Mouse (Mus musculus) erythroblast, embryonic 14.5 days (primary cell): ENCODE measurements around the gene Cd300lf. TPM values are rescaled to one million over a fixed set of nuclear protein-coding genes. Genes with fewer than 3 reads are reported as not detected.

Experiments used
- H3K27me3 ChIP-seq: 2 replicates; pipeline ENCODE4 v1.6.1; 2012; ENCODE audit warnings: inconsistent platforms; ENCODE audit not compliant: control insufficient read depth
- H3K36me3 ChIP-seq: 2 replicates; pipeline ENCODE4 v1.6.1; 2012; ENCODE audit warnings: mild to moderate bottlenecking, inconsistent platforms; ENCODE audit not compliant: control insufficient read depth
- H3K4me1 ChIP-seq: 2 replicates; pipeline ENCODE4 v1.6.1; 2012; ENCODE audit warnings: inconsistent platforms; ENCODE audit not compliant: control insufficient read depth
- H3K4me3 ChIP-seq: replicated peaks from 2 replicates; pipeline ENCODE3; 2012; ENCODE audit warnings: moderate library complexity, mild to moderate bottlenecking, inconsistent platforms
- H3K9me3 ChIP-seq: 2 replicates; pipeline ENCODE4 v1.6.1; 2012; ENCODE audit warnings: low read length, inconsistent platforms, mixed read lengths; ENCODE audit not compliant: control insufficient read depth
- GATA1 ChIP-seq: IDR thresholded peaks from 2 replicates; pipeline ENCODE4 v1.6.1; 2012; ENCODE audit warnings: low read length, inconsistent platforms, mixed read lengths
- TAL1 ChIP-seq: IDR thresholded peaks from 3 replicates; pipeline ENCODE4 v1.6.1; 2012; ENCODE audit warnings: low read length, inconsistent platforms, mixed read lengths
- polyA plus RNA-seq: library from polyadenylated mRNA; stranded (reverse); fragments of >175 nt; gene quantifications from 2 replicates; pipeline ENCODE4 v1.2.3, GENCODE M21; 2012

Gene Cd300lf
- polyA plus RNA-seq, 1 experiment: not detected

DNA sequence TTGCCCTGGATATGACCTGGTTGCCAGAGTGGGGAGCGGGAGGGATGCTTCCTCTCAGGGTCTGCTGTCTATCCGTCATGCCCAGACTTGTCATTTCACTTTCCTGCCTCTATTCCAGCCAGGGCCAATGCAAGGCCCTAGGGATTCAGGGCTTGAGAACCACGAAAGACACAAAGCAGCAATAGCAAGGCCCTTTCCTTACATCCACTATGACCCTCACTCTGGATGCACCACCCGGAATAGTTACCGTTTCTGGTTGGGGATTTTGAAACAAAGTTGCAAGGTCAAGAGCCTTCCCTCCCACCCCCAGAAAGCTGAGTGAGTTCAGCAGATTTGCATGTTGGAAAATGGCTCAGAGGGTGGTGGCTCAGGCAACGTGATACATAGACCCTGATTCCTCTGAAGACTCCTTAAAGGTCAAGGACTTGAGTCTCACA lies 32.2 kb downstream of the Cd300lf start:
- H3K4me1 ChIP-seq: no peaks in the 10 kb centered on the region
- no peaks in the 10 kb centered on the region for H3K9me3 ChIP-seq
- H3K36me3 ChIP-seq: no peaks in the 10 kb centered on the region
- no peak overlapping the region for H3K4me3 ChIP-seq
- H3K27me3 ChIP-seq: no peaks in the 10 kb centered on the region
- TF ChIP-seq TAL1 (no peak), GATA1 (no peak)

DNA sequence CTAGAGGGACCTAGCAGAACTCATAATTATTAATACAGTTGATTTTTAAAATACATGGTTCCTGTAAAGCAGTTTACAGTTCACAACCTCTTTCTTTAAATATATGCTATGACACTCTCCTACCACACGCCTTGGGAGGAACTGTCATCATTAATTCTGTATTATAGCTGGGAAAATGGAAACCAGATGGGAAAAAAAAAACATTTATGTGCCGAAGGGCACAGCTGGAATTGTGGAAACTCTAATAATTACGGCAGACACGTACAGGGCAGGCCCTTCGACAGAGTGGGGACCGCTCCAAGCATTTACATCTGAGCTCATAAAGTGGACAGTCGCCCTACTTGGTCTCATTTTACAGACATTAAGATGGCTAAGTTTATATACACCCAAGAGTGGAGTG lies 33.1 kb downstream of the Cd300lf start:
- Histone ChIP-seq H3K4me1 (no peaks in the 10 kb centered on the region), H3K27me3 (no peaks in the 10 kb centered on the region), H3K9me3 (no peaks in the 10 kb centered on the region), H3K4me3 (no peak overlapping the region), H3K36me3 (no peaks in the 10 kb centered on the region)
- TF ChIP-seq GATA1: no peak
- TF ChIP-seq TAL1: no peak

DNA sequence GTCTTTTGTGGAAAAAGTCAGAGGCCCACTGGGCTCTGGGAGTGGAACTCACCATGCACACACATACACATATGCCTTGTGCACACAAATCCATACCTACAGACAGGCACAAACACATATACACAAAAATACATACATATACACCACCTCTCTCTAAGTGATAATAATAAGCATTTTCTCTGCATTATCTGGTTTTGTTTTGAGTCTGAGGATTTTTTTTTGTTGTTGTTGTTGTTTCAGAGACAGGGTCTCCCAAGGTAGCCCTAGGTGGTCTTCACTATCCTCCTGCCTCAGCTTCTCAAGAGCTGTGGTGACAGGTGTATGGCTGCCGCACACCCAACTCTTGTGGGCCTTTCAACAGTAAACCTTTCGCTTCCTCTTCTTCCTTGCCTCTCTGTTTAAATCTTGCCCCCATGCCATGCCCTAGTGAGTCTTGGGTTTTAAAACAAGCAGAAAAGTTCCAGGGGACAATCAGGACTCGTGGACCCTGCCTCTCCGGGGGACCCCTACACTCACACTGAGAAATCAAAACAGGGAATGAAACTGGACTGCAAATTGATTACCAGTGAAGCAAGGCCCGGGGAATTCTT lies 33.7 kb downstream of the Cd300lf start:
- H3K9me3 ChIP-seq: no peaks in the 10 kb centered on the region
- TF ChIP-seq TAL1 (no peak), GATA1 (no peak)

DNA sequence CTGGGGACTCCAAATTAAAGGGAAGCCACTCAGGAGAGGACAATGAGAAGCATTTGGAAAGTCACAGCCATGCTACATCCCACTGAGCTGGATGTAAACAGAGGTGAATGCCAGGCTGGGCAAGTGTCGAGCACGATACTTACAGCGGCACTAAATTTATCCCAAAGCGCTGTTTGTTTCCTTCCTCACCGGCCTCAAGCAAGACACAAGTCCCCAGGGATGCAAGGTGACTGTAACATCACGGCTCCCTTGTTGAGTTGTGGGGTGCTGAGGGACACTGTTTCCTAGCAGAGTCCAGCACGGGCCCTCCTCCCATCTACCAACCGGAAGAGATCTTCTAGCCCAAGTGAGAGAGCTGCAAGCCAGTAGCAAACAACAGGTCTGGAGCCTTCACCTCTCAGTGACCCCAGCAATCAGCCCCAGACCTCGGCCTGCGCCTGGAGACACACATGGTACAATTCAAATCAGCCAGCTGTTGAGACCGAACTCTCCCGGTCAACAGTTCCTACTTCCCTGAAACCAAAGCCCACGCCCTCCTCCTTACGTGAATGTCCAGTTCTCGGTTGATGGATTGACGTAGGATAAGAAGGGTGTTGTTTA lies 34.5 kb downstream of the Cd300lf start:
- Histone ChIP-seq H3K4me3 (no peak overlapping the region), H3K36me3 (no peaks in the 10 kb centered on the region), H3K27me3 (no peaks in the 10 kb centered on the region), H3K4me1 (no peaks in the 10 kb centered on the region), H3K9me3 (no peaks in the 10 kb centered on the region)
- TF ChIP-seq TAL1 (no peak), GATA1 (no peak)

More for the DNA sequence above, 33.7 kb downstream of the Cd300lf start:
- no peaks in the 10 kb centered on the region for H3K27me3 ChIP-seq
- H3K4me1 ChIP-seq: no peaks in the 10 kb centered on the region
- H3K4me3 ChIP-seq: no peak overlapping the region
- H3K36me3 ChIP-seq: no peaks in the 10 kb centered on the region

- TF ChIP-seq TAL1 (no peak), GATA1 (no peak)
- Histone ChIP-seq H3K27me3 (no peaks in the 10 kb centered on the region), H3K4me3 (no peak overlapping the region), H3K36me3 (no peaks in the 10 kb centered on the region), H3K9me3 (no peaks in the 10 kb centered on the region), H3K4me1 (no peaks in the 10 kb centered on the region)
These were observed 35.4 kb downstream of the Cd300lf start for GRCm38 (mm10) chr11:115098203-115098932.

DNA sequence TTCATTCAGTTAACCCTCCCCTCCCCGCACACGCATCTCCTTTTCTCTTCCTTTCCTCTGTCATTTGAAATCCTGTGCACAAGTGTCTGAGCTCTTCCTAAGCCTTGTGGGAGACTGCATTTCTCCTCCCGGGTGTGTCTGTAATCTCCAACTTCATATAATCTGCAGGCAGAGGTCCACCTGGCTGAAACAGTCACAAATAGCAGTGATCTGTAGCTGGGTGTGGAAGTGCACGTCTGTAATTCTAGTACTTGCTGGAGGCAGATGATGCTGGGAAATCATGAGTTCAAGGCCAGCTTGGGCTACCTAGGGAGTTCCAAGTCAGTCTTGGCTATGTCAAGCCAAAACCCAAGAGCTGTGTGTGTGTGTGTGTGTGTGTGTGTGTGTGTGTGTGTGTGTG lies 41.7 kb downstream of the Cd300lf start:
- TF ChIP-seq GATA1 (no peak), TAL1 (no peak)
- Histone ChIP-seq H3K36me3 (no peaks in the 10 kb centered on the region), H3K4me1 (no peaks in the 10 kb centered on the region), H3K27me3 (peaks cover 19% of the 10 kb centered on the region), H3K4me3 (no peak overlapping the region), H3K9me3 (no peaks in the 10 kb centered on the region; the same call in 1 of the 2 replicates)

DNA sequence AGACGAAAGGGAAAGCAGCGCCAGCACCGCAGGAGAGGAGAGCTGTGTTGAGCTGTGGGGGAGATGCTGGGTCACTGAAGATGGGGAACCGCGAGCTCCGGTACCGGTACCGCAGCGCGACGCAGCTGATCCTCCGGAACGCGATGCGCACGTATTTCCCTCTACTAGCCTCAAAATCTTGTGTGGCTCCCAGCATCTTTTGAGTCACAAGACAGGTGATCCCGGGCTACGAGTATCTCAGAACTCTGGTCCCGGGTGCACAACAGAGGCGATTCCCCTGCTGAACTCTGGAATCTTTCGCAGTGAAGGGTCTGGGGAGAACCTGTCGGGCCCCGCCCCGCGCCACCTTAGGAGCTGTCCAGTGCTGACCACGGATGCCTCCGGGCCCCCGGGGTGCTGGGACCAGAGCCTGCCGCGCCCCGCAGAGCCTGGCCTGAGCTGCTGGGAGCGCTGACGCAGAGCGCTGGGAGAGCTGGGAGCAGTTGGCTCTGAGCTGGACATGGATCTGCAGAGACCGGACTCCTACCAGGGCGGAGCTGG lies 42.4 kb downstream of the Cd300lf start, which contains the start of gene Rab37:
Rab37 (plus strand) TSS at position 70 of the 540 bp plus-strand sequence.
- TF ChIP-seq TAL1: no peak
- no peak for TF ChIP-seq GATA1
- no peak within 1 kb of the TSS for H3K4me3 ChIP-seq
- no peaks in the 10 kb centered on the region; the same call in 1 of the 2 replicates for H3K9me3 ChIP-seq
- peaks cover 19% of the 10 kb centered on the region for H3K27me3 ChIP-seq
- H3K36me3 ChIP-seq: no peaks in the 10 kb centered on the region
- H3K4me1 ChIP-seq: no peaks in the 10 kb centered on the region

DNA sequence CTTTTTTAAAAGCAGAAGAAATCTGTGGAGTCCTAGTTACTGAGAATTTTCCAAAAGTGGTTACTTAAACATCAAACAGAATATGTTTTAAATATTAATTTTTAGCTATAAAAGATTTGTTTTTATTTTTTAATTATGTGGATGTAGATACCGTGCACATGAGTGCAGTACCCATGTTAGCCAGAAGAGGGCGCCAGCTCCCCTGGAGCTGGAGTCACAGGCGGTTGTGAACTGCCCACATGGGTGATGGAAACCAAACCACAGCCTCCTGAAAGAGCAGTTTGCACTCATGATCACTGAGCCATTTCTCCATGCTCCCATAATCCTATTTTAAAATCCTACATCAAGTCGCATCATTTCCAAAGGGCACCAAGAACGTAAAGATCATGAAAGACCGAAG lies 43.9 kb downstream of the Cd300lf start:
- Histone ChIP-seq H3K36me3 (no peaks in the 10 kb centered on the region), H3K4me1 (no peaks in the 10 kb centered on the region), H3K9me3 (no peaks in the 10 kb centered on the region; the same call in 1 of the 2 replicates), H3K27me3 (peaks cover 19% of the 10 kb centered on the region), H3K4me3 (no peak overlapping the region)
- no peak for TF ChIP-seq TAL1
- no peak for TF ChIP-seq GATA1

DNA sequence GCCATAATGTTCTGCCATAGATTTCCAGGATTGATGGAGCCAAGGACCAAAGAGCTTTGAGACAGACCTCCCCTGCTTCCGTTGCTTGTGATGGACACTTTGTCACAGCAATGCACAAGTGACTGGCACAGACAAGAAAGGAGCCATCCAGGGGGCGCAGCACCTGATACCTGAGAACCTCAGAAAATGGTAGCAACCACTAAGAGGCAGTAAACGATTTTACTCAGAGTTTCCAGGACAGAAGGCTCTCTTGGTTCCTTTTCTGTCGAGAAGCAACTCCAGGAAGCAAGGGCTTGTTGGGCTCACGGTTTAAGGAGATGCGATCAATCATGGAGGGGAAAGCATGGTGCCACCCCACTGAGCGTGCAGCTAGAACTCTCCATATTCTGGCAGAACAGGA lies 47.6 kb downstream of the Cd300lf start:
- H3K4me3 ChIP-seq: no peak overlapping the region
- no peaks in the 10 kb centered on the region; the same call in 1 of the 2 replicates for H3K9me3 ChIP-seq
- TF ChIP-seq TAL1 (no peak), GATA1 (no peak)
- H3K36me3 ChIP-seq: no peaks in the 10 kb centered on the region
- peaks cover 8% of the 10 kb centered on the region for H3K27me3 ChIP-seq
- H3K4me1 ChIP-seq: no peaks in the 10 kb centered on the region
